Mouse (Mus musculus): ENCODE data around the gene Ptprf. TPM values are rescaled to one million over a fixed set of nuclear protein-coding genes. Genes with fewer than 3 reads are reported as not detected.

Ptprf gene
- polyA plus RNA-seq, 1 experiment: 67.7 TPM

DNA sequence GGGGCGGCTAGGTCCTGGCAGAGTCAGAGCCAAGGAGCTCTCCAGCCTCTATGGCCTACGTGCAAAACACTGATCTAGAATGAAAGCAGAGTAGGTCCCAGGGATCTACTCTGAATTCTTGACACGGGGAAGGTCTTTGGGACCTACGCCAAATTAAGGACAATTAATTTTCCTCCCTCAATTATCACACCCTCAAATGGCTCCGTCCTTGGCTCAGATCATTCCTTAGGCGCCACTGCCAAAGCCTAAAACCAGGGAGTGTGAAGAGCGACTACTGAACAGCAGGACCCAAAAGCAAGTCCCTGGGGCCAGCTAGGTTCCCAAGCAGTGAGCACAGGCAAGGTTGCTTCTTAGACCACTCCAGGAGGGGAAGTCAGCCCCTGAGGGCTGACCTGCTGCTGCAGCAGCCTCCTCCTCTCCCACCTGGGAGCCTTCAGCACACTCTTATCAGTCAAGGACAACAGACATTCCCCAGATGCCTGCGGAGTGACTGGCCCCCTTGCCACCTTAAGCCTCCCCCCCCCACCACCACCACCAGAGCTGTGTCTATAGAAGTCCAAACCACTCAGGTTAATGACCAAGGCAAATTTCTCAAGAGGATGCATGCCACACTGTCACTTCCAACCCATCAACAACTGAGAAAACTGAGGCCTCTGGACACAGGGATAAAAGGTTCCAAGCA, 31.3 kb downstream of the Ptprf start:
- DNase-seq (ENCODE audit: low spot score): no peak

DNA sequence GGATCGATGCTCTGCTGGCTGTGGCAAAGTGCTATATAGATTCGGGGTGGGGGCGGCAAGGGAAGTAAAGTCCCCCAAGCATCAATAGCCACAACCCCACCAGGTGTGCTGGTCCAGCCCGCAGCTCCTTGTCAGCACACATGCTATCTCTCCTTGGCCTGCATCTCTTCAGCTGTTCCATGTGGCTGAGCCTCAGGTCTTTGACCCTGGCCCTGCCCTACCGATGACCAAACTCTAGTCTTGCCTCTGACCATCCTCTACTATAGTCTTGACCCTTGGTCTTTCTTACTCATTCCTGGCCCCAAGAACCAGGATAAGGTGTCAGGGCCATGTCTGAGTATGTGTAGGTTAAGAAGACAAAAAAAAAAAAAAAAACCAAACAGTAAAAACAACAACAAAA, 33.2 kb downstream of the Ptprf start:
- DNase-seq (ENCODE audit: low spot score): no peak

DNA sequence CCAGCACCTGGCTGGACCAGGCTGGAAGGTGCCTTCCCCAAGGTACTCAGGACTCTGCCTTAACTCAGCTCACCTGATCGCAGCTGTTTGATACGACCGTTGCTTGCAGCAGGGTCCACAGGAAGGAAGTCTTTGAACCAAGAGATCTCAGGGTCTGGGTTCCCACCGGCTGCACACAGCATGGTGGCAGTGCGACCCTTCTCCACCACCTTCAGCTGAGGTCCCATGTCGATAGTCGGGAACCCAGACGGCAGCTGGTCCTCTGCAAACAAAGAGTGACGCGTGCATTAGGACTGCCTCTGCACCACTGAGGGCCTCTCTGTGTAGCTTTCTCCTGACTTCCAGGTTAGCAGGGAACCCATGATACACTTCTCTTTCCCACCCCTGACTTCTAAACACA, 33.8 kb downstream of the Ptprf start:
- no peak for DNase-seq (ENCODE audit: low spot score)

DNA sequence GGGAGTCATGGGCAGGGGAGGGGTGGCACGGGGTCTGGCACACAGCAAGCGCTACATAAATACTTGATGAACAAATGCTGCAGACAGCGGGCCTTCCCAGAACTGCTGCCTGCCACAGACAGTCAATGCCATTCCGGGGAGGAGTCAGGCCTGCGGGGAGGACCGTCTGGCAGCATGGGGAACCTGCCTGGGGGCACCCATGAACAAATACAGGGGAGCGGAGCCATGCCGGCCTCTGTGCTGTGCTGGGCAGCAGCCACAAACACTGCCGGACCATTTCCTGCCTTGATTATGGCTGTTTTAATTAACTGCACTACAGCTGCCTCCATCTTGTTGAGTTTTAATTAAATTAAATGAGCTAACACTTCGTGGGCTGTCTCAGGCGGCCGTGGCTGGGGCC, 35.0 kb downstream of the Ptprf start:
- no peak for DNase-seq (ENCODE audit: low spot score)

DNA sequence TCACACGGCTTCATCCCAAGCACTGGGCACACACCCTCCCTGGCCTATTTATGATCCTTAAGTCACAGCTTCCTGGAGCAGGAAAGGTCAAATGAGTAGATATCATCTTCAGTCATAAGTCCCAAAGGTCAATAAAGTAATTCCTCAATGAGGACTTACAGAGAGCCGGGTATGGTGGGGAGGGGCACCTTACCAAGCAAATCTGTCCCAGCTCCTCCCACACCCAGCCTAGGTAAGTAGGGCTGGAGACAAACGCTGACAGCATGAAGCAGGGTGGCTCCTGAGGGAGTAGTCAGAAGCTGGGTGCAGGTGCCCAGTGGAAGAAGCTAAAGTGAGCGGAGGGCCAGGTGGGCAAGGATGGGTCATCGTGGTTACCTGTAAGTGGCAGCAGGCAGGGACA, 36.3 kb downstream of the Ptprf start:
- no peak for DNase-seq (ENCODE audit: low spot score)

DNA sequence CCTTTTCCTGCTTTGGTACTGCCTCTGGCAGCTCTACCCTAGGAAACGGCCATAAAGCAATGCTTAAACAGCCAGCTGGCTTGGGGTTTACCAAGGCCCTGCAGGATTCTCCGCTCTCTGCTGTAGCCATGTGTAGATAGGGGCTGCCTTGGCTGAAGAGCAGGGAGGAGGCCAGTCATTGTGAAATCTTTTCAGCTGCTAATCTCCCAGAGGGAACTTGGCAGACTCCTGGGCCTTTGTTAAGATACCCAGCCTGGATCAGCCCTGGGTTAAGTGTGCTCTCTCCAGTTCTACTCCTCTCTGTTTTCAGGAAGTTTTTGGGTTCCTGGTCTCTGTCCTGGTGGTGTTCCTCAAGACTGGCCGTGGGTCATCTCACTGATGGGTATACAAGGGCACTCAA, 43.9 kb downstream of the Ptprf start:
- DNase-seq (ENCODE audit: low spot score): no peak

DNA sequence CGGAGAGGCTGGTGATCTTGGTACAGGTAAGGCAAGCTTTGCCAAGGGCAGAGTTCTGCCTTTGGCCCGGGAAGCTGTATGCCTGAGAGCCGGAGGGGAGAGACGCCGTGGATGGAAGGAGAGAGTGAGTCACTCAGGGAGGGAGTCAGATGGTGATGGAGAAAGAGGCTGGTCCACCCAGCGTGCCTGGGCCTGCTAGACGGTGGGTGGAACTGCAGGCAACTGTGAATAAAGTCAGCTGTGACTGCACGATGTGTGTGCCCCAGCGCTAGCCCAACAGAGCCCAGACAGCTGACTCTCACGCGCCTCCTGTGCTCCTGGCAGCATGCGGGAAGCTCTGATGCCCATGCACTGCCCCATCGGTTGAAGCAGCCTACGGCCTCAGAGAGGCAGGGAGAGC, 45.4 kb downstream of the Ptprf start:
- peak; percentile 52 for DNase-seq (ENCODE audit: low spot score)

DNA sequence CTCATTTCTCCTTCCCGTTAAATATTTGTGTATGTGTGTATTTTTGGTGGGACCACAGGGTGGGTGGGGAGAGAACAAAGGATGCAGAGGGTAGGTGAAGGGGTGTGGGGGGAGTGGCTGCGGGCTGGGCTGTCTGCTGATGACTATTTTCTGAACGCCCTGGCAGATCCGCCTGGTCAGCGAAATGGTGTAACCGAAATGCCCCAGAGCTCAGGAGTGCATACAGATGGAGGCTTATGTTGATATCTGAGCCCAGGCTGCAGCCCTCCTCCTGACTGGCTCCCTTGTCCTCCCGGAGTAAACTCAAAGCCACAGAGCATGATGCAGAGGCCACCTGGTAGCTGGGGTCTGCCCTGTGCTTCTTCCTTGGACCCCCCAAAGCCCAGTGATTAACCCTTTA, 47.4 kb downstream of the Ptprf start:
- no peak for DNase-seq (ENCODE audit: low spot score)

DNA sequence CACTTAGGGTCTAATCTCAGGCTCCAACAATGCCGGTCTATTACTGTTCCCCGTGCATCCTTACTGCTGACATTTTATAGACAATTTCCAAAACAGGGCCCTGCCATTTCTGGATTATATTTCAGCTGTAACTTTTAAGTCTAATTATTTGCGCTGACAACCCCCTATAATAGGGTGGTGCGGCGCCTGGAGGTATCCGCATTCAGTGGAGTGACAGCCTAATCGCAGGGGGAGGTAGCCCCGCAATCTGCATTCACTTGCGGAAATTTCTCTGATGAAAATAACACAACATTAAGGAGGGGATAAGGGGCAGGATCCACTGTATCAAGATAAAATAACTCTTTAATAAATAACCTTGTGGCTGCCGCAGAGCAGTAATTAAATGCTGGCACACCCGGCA, 47.9 kb downstream of the Ptprf start:
- DNase-seq (ENCODE audit: low spot score): no peak

DNA sequence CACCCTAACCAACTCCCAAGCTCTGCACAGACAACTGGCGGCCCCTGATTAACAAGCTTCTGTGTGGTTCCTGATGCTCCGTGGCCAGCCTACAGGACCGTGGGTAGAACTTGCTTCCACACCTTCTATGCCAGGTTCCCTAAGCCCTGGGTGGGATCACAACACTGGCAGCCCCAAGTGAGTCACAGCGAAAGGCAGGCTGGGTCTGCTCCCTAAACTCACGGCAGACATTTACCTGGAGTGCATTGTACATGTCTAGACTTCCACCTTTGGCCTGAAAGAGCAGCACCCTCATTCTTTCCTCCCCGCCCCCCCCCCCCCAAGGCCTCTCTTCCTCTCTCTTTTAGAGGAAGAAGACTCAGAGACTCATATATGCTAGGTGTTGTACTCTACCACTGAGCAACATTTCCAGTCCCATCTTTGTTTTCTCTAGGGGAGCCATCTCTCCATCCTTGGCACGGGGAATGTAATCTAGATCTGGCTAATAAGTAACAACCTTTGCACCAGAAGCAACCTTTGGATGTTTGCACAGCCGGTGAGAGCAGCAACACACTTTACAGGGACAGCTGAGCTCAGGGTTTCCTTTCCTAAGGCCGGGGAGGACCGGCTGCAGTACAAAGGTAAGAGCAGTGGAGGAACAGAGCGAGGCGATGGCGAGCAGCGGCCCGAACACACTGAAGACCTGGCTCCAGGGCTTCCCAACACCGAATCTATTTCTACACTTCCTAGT, 51.1 kb downstream of the Ptprf start:
- no peak for DNase-seq (ENCODE audit: low spot score)

DNA sequence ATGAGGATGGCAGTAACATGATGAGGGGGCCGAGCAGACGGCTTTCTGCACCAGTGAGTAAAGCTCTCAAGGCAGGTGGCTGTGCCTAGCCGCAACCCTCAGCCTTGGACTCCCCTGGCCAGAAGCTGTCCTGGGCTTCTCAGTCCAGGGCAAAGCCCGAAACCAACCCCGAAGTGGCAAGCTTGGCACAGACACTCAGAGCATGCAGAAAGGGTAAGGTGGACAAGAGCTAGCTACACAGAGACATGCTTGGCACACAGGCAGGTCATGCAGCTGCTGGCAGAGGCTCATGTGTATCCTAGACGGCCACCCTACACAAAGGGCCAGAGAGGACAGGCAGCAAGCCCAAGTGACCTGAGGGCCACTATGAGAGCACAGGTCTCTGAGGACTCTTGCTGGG, 52.5 kb downstream of the Ptprf start:
- no peak for DNase-seq (ENCODE audit: low spot score)

DNA sequence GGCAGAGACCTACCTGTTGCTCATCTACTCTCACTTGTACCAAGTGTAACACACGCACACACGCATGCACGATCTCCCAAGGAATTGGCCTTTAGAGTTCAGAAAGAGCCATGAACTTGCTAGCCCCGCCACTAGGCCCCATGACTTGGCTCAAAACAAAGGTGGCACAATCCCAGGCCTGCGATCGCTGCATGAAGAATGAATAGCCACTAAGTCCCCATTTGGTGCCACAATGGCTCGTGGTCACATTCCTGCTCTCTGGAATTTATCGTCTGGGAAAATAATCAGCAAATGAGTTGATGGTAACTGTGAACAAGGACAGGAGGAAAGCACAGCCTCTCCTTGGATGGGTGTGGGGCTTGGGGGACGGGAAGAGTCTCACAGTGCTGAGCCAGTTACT, 54.3 kb downstream of the Ptprf start:
- DNase-seq (ENCODE audit: low spot score): no peak

DNA sequence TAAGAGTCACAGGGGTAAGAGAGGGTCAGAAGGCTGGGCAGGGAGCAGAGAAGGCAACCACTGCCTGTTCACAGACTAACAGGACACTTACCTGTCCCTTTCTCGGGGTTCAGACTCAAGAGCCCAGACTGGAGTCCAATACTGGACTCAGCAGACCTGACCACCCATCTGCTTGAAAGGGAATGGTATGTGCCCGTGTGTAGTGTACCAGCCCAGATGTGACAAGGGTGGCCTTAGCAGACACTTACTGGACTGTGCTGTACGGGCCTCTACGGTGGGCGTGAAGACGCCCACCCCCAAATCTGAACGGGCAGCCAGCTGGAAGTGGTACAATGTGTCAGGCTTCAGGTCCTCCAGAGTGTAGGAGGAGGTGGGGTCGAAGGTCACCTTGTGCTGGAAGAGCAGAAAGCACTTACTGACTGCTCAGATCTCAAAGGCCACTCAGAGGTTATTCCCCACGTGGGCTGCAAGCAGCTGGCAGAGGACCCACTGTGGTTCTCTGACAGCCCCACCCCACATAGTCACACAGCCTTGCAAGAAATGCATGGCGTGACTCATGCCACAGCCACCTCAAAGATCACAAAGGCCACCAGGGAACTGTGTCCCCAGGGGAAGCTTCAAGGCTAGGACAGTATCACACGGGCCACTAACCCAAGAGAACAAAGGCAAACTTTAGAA, 56.4 kb downstream of the Ptprf start:
- no peak for DNase-seq (ENCODE audit: low spot score)

DNA sequence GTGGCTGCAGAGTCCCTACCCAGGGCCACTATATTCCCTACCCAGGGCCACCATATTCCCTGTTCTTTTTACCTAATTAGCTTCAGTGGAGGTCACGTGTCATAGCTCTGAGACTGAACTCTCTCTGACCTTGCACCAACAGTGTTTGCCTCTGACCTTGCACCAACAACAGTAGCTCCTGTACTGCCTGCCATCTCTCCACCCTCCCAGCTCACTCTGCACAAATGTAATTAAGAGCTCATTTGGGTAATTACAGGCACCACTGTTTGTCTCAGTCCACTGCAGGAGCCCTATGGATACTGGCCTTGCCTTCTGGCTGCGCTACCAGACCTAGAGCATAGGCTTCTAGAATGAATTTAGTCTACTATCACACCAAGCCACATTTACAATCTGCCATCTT, 57.3 kb downstream of the Ptprf start:
- DNase-seq (ENCODE audit: low spot score): no peak

DNA sequence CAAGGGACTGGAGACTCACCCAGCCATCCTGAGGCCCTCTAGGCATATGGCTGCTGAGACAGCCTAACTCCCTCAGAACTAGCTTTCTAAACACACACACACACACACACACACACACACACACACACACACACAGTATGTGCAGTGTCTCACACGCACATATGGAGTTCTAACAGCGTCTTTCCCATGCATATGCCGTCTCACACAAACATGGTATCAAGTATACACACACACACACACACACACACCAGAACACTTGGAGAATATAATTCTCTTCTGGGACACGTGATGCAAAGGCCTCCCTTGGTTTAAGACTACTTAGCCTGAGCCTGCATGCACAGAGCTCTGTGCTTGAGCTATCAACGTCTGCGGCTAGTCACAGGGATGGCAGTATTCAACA, 59.3 kb downstream of the Ptprf start:
- no peak for DNase-seq (ENCODE audit: low spot score)

DNA sequence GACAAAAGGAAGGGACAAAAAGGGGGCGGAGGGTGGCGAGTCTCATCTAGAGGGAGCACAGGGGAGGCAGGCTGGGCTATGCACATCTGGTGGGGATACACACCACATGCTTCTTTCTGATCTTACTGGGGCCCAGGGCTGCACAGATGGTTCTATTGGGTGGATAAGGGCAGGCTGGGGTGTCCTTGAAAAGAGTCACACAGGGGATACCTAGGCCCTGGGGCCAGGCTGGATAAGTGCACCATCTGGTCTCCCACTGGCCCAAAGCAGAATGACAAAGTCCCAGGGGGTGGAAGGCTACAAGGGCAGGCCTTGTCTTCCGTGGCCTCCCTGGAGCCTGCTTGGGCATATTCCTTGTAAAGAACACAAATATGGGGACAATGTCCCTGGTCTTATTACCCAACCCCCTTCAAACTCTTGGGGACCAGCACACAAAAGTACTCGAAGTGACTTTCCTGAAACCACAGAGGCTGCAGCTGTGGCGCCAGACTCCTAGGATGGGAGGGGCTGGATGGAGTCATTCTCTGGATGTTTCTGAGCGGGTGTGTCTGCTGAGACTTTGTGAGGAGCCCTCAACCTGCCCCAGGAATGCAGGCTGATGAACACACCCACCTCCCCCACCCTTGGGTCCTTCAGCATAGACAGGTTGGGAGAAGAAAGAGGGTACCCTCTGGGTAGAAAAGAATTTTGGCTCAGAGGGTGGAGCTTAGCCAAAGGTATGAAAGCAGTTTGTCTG, 62.0 kb downstream of the Ptprf start:
- no peak for DNase-seq (ENCODE audit: low spot score)

DNA sequence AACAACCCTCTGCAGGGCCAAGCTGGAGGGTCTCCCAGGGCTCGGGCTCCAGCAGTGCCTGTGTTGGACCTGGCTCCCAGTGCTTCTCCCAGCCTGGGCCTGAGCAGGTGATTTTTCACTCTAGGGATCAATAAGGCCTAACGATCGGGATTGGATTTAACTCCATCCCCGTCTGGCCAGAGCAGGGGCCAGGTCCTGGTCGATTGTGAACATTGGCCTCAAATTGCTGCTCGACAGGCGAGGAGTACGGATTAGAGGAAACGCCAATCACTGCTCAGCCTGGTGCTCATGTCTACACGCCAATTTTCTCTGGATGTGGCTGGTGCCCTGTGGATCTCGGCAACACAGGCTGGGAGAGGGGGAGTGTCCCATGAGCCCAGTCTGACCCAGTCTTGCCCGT, 63.8 kb downstream of the Ptprf start:
- no peak for DNase-seq (ENCODE audit: low spot score)

DNA sequence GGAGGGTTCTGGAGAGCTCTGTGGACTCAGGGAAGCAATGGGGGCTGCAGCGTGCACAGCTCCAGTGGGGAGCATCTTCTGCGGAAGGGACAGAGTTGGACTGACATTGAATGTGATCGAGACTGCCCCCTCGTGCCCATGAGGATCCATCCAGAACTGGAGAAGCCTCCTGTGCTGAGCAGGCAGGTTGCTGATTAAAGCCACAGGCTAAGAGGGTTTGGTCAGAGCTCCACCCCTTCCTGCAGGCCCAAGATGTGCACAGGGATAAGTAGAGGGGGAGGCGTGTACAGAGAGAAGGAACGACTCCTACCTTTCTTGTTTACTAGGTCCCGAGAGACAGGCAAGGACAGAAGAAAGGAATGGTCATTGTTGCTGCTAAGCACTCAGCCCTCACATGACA, 69.9 kb downstream of the Ptprf start:
- DNase-seq (ENCODE audit: low spot score): no peak

DNA sequence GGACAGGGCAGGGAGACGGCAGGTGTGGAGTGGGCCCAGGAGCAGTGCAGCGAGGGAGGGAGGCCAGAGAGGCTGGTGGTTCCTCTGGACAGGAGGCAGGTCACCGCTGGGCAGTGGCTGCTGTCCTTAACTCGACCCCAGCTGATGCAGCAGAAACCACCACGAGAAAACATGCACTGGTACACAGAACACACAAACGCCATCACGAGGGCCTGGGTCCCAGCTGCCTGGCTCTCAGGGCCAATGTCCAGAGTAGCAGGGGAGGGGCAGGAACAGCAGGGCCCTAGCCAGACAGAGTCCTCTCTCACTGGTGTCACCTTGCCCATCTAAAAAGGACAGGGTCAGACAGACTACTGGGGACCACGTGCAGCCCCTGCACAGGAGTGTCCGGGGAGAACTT, 70.4 kb downstream of the Ptprf start:
- DNase-seq (ENCODE audit: low spot score): no peak

DNA sequence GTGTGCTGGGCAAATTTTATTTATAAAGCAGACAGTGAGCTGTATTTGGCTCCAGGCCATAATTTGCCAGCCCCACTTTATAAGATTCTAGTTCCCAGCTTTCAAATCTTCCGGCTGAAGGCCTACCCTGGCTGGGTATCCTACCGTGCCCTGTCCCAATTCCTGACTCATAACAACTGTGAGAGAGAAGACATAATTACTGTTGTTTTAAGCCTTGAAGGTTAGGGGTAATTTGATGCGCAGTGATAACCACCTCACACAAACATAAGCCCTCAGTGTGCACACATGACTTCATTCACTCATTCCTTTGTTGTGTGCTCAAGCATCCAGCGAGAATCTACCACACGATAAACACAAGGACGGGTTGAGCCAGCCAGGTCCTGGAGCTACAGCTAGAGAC, 71.7 kb downstream of the Ptprf start:
- DNase-seq (ENCODE audit: low spot score): no peak

DNA sequence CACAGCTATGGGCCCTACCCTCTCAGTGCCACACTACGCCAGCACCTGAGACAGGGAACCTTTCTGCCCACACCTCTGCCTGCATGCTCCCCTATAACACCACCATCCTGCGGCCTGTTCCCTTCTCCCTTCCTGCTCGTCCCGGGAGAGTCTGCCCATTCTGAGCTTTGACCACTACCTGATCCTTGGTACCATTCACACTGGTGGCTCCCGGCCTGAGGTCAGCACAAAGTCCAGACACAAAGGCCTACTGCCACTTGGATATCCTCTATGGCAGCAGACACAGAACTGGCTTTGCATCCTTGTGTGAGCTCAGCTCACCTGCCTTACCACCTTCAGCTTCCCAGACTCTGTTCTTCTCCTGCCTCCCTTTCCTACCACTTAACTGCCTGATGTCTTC, 72.7 kb downstream of the Ptprf start:
- no peak for DNase-seq (ENCODE audit: low spot score)

DNA sequence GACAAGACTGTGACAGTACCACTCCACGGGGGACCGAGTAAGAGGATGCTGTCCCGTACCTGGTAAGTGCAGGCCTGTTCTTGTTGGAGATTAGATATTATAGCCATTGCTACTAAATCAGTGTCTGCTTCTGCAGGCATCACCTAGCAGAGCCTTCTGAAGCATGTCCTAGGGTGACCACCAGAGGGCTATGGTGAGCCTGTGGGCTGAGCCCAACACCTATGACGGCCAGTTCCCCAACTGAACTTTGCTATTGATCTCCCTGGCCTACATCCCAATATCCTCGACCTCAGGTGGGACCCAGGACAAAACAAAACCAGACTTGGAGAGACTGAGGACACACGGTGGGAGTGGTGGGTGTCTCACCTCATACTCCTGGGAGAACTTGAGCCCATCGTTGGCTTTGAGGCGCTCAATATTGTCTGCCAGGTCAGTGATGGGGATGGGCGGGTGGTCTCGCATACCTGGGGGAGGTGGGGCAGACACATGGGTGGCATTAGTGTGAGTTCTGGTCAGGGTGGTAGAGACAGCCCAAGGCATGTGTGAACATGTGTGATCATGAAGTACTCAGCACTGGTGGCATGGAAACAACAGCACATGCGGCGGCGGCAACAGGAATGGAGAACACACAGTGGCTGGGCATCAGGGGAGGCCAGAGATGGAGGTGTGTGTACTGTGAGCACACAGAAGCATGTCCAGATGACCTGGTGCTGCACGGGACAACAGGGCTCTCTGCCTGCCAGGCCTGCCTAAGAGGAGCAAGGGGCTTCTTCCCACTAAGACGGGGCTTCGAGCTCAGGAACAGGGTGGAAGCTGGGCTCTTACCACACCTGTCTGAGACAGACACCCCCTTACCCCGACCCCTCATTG, 74.2 kb downstream of the Ptprf start:
- no peak for DNase-seq (ENCODE audit: low spot score)
